In the genomic region with DNA sequence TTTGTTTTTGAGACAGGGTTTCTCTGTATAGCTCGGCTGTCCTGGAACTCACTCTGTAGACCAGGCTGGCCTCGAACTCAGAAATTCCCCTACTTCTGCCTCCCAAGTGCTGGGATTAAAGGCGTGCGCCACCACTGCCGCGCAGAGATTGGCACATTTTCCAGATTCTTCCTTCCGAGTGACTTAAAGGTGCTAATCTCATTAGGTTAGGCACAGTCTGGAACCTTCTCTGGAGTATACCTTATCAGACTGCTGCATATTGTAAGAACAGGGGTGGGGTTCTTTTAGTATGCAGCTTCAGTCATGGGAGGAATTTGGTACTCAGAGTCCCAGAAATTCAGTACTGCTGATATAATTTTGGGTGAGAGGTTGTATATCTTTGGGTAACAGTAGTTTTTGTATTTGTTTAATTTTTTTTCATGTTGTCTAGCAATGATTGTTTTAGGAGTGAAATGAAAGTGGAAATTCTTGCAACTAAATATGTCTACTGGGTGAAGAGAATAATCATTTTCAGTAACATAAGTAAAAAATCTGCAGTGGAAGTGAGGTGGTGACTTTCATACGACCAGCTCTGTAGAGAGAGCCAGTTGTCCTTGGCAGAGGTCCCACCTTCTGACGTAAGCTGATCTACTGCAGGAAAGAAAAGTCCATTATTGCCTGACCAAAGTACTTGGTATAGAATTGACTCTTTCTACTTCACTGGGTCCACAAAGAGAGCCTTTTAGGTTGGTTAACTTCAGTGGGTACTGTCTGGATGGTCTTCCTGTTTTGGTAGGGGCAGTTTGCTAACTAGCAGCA, we compare ENCODE assay signal across 8 mouse cellular contexts. TPM values are rescaled to one million over a fixed set of nuclear protein-coding genes. Genes with fewer than 3 reads are reported as not detected.
DNase-seq lines count a peak whose midpoint lies in the region; ATAC-seq and TF ChIP-seq lines count a peak whose summit lies in the region.

No protein-coding gene starts in this region.

- DNase-seq in hindbrain, embryonic 10.5 days (ENCODE audit: low spot score) = no peak
- peak; percentile 64 for DNase-seq in brain, embryonic 14.5 days (ENCODE audit: low read depth)
- DNase-seq in gastrocnemius, postnatal 36 days = peak; percentile 23 to 64
- DNase-seq in kidney, adult 8-10 months = peak; percentile 82 to 87
- DNase-seq in lung, adult 18-20 months = peak; percentile 75 to 86
- DNase-seq in testis, postnatal 10 days (ENCODE audit: low spot score) = peak; percentile 75

- ATAC-seq in hindbrain, embryonic 13.5 days (ENCODE audit: low FRiP score) = no peak
- no peak for ATAC-seq in forebrain, embryonic 16.5 days

- TF ChIP-seq CTCF in brain, embryonic 14.5 days (IDR thresholded peaks at IDR 0.05; ENCODE audit: borderline replicate concordance, extremely low read depth, insufficient read depth, insufficient read length) = no peak

- TF ChIP-seq POLR2A in brain, embryonic 14.5 days (IDR thresholded peaks at IDR 0.05; ENCODE audit: borderline replicate concordance, extremely low read depth, insufficient read depth, insufficient read length, poor library complexity, severe bottlenecking) = no peak

- no peak overlapping the region for H3K9ac ChIP-seq in hindbrain, embryonic 13.5 days
- H3K9ac ChIP-seq in forebrain, embryonic 16.5 days (replicated peaks; ENCODE audit: low read depth, low read length) = no peak overlapping the region

- intact Hi-C loops in gastrocnemius, postnatal 36 days (cut with DNase I) = no loop called here

- no peaks in the 10 kb centered on the region for H3K27me3 ChIP-seq in hindbrain, embryonic 13.5 days
- H3K27me3 ChIP-seq in hindbrain, embryonic 10.5 days (ENCODE audit: insufficient read depth, poor library complexity, severe bottlenecking) = no peaks in the 10 kb centered on the region
- H3K27me3 ChIP-seq in forebrain, embryonic 16.5 days (replicated peaks; ENCODE audit: control insufficient read depth, insufficient read depth, low read length) = no peaks in the 10 kb centered on the region

- WGBS in hindbrain, embryonic 13.5 days = 81% methylated on average over 9 of the region's 9 CpGs
- WGBS in hindbrain, embryonic 10.5 days = 89% methylated on average over 9 of the region's 9 CpGs
- 65% methylated on average over 9 of the region's 9 CpGs for WGBS in forebrain, embryonic 16.5 days

- no peaks in the 10 kb centered on the region for H3K9me3 ChIP-seq in hindbrain, embryonic 13.5 days
- H3K9me3 ChIP-seq in hindbrain, embryonic 10.5 days = no peaks in the 10 kb centered on the region
- H3K9me3 ChIP-seq in forebrain, embryonic 16.5 days (ENCODE audit: control insufficient read depth, low read length) = no peaks in the 10 kb centered on the region

- no peak overlapping the region for H3K4me3 ChIP-seq in hindbrain, embryonic 13.5 days
- H3K4me3 ChIP-seq in hindbrain, embryonic 10.5 days = no peak overlapping the region
- H3K4me3 ChIP-seq in forebrain, embryonic 16.5 days (replicated peaks; ENCODE audit: low read length) = no peak overlapping the region

- peak overlapping the region; percentile 44; the same call in 1 of the 2 replicates for H3K27ac ChIP-seq in hindbrain, embryonic 13.5 days
- H3K27ac ChIP-seq in hindbrain, embryonic 10.5 days = no peak overlapping the region
- no peak overlapping the region for H3K27ac ChIP-seq in forebrain, embryonic 16.5 days (ENCODE audit: low read length)

- H3K36me3 ChIP-seq in hindbrain, embryonic 13.5 days = peaks cover 32% of the 10 kb centered on the region
- H3K36me3 ChIP-seq in hindbrain, embryonic 10.5 days = peaks cover 50% of the 10 kb centered on the region
- no peaks in the 10 kb centered on the region for H3K36me3 ChIP-seq in forebrain, embryonic 16.5 days (ENCODE audit: control insufficient read depth, insufficient read depth)

- no peak overlapping the region for H3K4me2 ChIP-seq in hindbrain, embryonic 13.5 days
- no peak overlapping the region for H3K4me2 ChIP-seq in forebrain, embryonic 16.5 days (ENCODE audit: low read length)

- H3K4me1 ChIP-seq in hindbrain, embryonic 13.5 days (replicated peaks) = peaks cover 70% of the 10 kb centered on the region
- peaks cover 34% of the 10 kb centered on the region for H3K4me1 ChIP-seq in hindbrain, embryonic 10.5 days (replicated peaks)
- peaks cover 47% of the 10 kb centered on the region for H3K4me1 ChIP-seq in forebrain, embryonic 16.5 days (replicated peaks; ENCODE audit: control insufficient read depth, insufficient read depth, low read length)

RNA-seq across cellular contexts. Expression of gene Sptan1, which starts 6.7 kb away (rescaled TPM):
- 192 and 203 TPM in 2 replicates for polyA plus RNA-seq in hindbrain, embryonic 13.5 days (2015; fragmentation: Nextera tagmentation; extraction: Ambion mirVana)
- 115 and 120 TPM in 2 replicates for polyA plus RNA-seq in hindbrain, embryonic 10.5 days (2016; fragmentation: Nextera tagmentation; extraction: Ambion mirVana)
- polyA plus RNA-seq in brain, embryonic 14.5 days (2012; rRNA removed) = 595 and 622 TPM in 2 replicates
- total RNA-seq in gastrocnemius, postnatal 36 days (2021) = 10 to 100 TPM; 42.0 to 55.4 TPM
- polyA plus RNA-seq in forebrain, embryonic 16.5 days (2015; fragmentation: Nextera tagmentation; extraction: Ambion mirVana) = 243 and 294 TPM in 2 replicates

RNA-seq across cellular contexts. Expression of gene Gle1, which starts 36.8 kb away (rescaled TPM):
- 75.2 and 82.1 TPM in 2 replicates for polyA plus RNA-seq in hindbrain, embryonic 13.5 days (2015; fragmentation: Nextera tagmentation; extraction: Ambion mirVana)
- polyA plus RNA-seq in hindbrain, embryonic 10.5 days (2016; fragmentation: Nextera tagmentation; extraction: Ambion mirVana) = 73.7 and 79.2 TPM in 2 replicates
- 51.6 and 58.0 TPM in 2 replicates for polyA plus RNA-seq in brain, embryonic 14.5 days (2012; rRNA removed)
- total RNA-seq in gastrocnemius, postnatal 36 days (2021) = 10 to 100 TPM; 20.6 to 21.7 TPM
- polyA plus RNA-seq in forebrain, embryonic 16.5 days (2015; fragmentation: Nextera tagmentation; extraction: Ambion mirVana) = 98.6 and 101 TPM in 2 replicates
